Mouse (Mus musculus) myocyte (in vitro differentiated cells): Measurements from ENCODE around the gene Wnt5a.

Source experiments
- CEBPB ChIP-seq: IDR thresholded peaks from 2 replicates; pipeline ENCODE4 v1.6.1; 2011; ENCODE audit warnings: mild to moderate bottlenecking, moderate library complexity; ENCODE audit not compliant: poor library complexity, insufficient read depth, severe bottlenecking
- E2F4 ChIP-seq: IDR thresholded peaks from one replicate; pipeline ENCODE4 v1.6.1; 2011; ENCODE audit warnings: mild to moderate bottlenecking, control low read depth, moderate library complexity; ENCODE audit not compliant: insufficient read depth
- MAX ChIP-seq: IDR thresholded peaks from one replicate; pipeline ENCODE4 v1.6.1; 2011; ENCODE audit warnings: low read depth, mild to moderate bottlenecking, control low read depth
- MYOD1 ChIP-seq, 3 experiments: IDR thresholded peaks; one replicate each; pipeline ENCODE4 v1.6.1; 2011; ENCODE audit warnings: control low read depth in 2 of 3, low read depth in 2 of 3, mild to moderate bottlenecking in 2 of 3, moderate library complexity in 1 of 3; ENCODE audit not compliant: insufficient read length in 2 of 3, control insufficient read depth in 1 of 3
- MYOG ChIP-seq, 3 experiments: IDR thresholded peaks; one replicate each; pipeline ENCODE4 v1.6.1; 2011; ENCODE audit warnings: control low read depth in 2 of 3, low read depth in 2 of 3, mild to moderate bottlenecking in 2 of 3; ENCODE audit not compliant: insufficient read length in 2 of 3, control insufficient read depth in 1 of 3, insufficient read depth in 1 of 3
- POLR2A ChIP-seq: IDR thresholded peaks from one replicate; pipeline ENCODE4 v1.6.1; 2011; ENCODE audit warnings: low read depth, mild to moderate bottlenecking, control low read depth, moderate library complexity; ENCODE audit not compliant: insufficient read length
- POLR2AphosphoS2 ChIP-seq: IDR thresholded peaks from one replicate; pipeline ENCODE4 v1.6.1; 2011; ENCODE audit warnings: low read depth, control low read depth; ENCODE audit not compliant: insufficient read length
- REST ChIP-seq: IDR thresholded peaks from one replicate; pipeline ENCODE4 v1.6.1; 2011; ENCODE audit warnings: mild to moderate bottlenecking, control low read depth, moderate library complexity; ENCODE audit not compliant: insufficient read depth, insufficient read length
- TCF12 ChIP-seq: IDR thresholded peaks from one replicate; pipeline ENCODE4 v1.6.1; 2011; ENCODE audit warnings: mild to moderate bottlenecking, control low read depth; ENCODE audit not compliant: poor library complexity, insufficient read depth, severe bottlenecking
- USF1 ChIP-seq: IDR thresholded peaks from one replicate; pipeline ENCODE4 v1.6.1; 2011; ENCODE audit warnings: low read depth, mild to moderate bottlenecking, control low read depth, moderate library complexity

- TF ChIP-seq MYOD1 (IDR thresholded peaks at IDR 0.05; ENCODE audit: control insufficient read depth in 1 of 3, insufficient read length in 2 of 3, low read depth in 2 of 3): no peak
- TF ChIP-seq POLR2A: no peak
- no peak for TF ChIP-seq POLR2AphosphoS2
- no peak for TF ChIP-seq TCF12
- TF ChIP-seq MYOG (IDR thresholded peaks at IDR 0.05; ENCODE audit: control insufficient read depth in 1 of 3, insufficient read depth in 1 of 3, insufficient read length in 2 of 3, low read depth in 2 of 3): no peak
- TF ChIP-seq MAX: no peak
- TF ChIP-seq USF1: no peak
- no peak for TF ChIP-seq E2F4
- TF ChIP-seq REST: no peak
- no peak for TF ChIP-seq CEBPB
Measured at GRCm38 (mm10) chr14:28514171-28514570, 9.6 kb downstream of the Wnt5a start.
